Mouse (Mus musculus): Measurements from ENCODE around the gene Rhod.

- peak; percentile 44 for TF ChIP-seq CTCF (IDR thresholded peaks at IDR 0.05; ENCODE audit: low read depth)
- TF ChIP-seq EP300 (optimal IDR thresholded peaks at IDR 0.05): no peak
Observed at GRCm38 (mm10) chr19:4384322-4384721, 54.9 kb downstream of the Rhod start.

Data from stomach, postnatal 0 days (tissue).